Mouse (Mus musculus) mouse embryonic stem cell (cell line): Measurements from ENCODE around the gene Sytl3.

Experiments used
- in situ Hi-C, 2 experiments: fragments of 300-500 bp; cut with MboI; formaldehyde crosslinking; loops; 1 replicate in 1 of 2; 3 replicates in 1 of 2; pipeline ENCODE4 v1.14.3; 2019 to 2020; ENCODE audit warnings: low sequenced_read_pairs in 2 of 2, low pct_unique_long_range_greater_than_20kb in 1 of 2, mixed read lengths in 1 of 2; ENCODE audit not compliant: unreplicated experiment in 1 of 2

Gene Sytl3

DNA sequence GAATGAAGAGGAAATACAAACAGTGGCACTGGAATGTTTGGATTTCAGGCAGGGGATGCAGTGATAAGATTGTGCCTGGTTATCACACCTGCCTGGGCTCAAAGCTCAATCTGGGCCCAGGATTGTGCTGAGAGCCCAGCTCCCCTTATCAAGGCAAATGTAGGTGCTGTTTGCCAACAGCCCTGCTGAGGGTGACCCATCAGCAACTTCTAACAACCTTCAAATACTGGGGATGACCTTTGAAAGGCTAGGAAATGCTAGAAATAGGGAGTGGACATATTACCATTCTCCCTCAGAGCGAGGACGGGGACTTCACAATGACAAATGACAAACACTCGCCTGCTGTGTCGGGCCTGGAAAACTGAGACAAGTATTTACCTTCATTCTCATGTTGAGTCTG, 107.9 kb downstream of the Sytl3 start:
- in situ Hi-C loops = no loop called here

DNA sequence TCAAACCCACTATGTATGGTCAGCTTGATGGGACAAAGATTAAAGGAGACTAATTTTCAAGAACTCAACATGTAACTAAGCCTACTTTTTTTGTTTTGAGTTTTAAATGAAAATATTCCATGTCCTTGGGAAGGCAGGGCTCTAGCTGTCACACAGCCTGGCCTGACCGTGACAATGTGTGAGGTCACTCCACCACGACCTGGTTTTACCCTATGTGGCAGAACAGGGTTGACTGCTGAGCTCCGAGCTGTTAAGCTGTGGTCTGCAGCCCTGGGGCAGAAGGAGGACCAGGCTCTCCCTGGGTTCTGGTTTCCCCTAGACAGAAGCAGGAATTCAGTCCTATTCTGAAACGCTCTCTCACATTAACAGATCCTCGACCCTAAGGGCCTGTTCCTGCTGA, 108.9 kb downstream of the Sytl3 start:
- in situ Hi-C loops = no loop called here

DNA sequence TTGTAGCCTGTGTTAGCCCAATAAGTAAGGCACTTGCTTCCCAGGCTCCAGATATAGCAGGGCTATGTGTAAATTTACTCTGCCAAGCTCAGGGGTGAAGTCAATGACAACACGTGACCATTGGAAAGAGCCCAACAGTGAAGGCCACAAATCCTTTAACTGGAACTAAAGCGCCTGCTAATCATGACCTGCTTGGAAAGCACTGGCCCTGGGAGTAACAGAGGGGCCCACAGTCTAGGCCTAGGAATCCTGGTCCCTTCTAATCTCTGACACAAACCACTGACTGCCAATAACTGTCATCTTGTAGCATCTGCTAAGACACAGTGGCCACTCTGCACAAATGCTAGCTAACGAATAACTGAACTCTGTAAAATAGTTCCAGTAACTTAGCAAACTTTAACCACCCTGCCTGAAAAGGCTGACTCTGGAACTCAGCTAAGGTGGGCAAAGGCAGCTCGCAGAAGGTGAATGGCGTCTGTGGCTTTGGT, 109.5 kb downstream of the Sytl3 start:
- in situ Hi-C loops = no loop called here

DNA sequence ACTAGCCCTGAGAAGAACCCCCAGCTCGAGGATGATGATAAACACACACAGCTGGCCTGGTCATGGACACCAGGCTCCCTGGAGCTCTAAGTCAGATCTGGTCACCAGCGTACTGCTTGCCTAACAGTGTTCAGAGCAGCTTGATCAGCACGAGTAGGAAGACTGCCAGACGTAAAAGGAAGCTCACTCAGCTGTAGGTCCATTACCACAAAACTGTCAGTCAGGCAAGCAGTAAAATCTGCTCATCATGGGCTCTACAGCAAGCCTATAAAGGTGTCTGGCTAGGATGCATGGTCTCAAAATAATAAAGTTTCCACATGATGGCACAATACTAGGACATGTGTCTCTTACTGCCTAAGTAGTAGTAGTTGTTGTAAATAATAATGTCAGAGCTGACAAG, 110.7 kb downstream of the Sytl3 start:
- in situ Hi-C loops = loop anchor here in 1 of 2 experiments (5.0 kb wide), 1 partner anchor 53 kb away; no protein-coding TSS in a partner anchor

DNA sequence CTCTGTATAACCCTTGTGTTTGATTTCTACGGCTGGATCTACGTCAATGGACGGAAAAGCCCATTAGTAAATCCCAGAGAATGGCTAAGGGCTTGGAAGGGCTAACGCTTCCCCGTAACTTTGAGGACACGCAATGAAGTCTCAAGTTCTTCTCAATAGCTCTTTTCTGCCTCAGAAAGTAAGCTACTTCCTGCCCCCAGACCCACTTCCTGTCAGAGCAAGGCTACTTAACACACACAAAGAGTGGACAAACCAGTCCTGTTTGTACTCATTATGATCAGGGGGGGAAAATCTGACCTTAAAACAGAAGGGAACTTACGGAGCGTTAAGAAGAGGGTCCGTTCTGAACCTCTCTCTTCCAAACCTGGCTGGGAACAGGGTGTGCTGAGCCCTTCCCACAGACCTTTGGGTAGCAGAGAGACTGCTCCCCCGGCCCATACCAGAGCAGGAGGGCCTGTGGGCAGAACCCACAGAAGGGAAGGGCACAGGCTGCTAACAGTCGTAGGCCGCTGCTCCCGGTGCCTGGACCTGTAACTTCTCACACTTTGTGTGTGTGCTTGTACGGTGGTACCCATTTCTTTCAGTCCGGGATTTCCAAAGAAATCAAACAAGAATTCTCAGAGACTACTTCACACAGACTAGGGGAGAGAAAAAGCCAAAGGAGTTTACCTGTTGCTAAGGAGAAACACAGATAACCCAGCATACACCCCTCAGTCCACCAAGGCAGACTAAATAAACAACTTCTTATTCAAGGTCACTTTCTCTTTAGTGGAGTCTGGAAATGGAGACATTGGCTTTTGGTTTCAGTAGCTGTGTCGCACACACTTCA, 113.0 kb downstream of the Sytl3 start:
- in situ Hi-C loops = loop anchor here in 1 of 2 experiments (5.0 kb wide), 1 partner anchor 50 kb away; no protein-coding TSS in a partner anchor

DNA sequence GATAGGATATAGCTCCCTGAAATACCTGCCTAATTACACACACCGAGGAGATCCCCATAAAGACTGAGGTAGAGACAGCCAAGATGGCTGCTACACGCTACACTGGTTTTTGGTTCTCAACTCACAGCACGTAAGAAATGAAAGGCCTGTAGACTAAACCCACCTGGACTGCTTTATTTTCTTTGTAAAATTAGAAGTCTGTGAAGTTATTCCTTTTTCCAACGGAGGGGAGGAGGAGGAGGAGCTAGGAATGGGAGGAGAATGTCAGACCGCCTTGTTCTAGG, 113.5 kb downstream of the Sytl3 start:
- in situ Hi-C loops = loop anchor here in 1 of 2 experiments (5.0 kb wide), 1 partner anchor 50 kb away; no protein-coding TSS in a partner anchor

DNA sequence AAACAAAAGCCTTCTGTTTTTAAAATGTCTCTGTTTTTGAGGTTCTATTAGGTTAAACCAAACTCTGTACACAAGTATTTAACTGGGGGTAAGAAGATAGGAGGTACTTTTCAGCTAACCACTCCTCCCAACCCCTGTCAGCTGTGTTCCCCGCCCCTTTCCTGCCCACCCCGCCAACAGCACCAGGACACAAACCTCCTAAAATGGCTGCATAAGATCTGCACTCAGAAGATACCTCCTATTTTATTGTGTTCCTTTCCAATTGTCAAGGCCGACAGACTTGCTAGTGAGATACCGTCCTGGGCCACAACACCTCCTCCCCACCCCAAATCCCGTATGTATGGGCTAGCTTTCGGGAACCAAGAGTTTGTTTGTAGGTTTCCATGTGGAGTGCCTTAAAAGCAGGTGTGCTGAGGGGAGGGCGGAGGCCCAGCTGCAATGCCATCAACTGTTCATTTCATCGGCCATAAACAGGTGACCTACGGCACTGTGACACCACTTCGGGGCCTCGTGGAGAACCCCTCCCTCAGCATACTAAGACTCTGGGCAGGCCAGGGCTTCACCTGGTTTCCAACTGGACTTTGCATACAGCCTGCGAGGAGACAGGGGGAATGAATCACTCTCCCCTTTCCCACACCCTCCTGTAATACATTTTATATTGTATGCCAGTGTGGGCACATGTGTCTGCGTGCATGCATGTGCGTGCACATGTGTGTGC, 114.5 kb downstream of the Sytl3 start:
- in situ Hi-C loops = loop anchor here in 1 of 2 experiments (5.0 kb wide), 1 partner anchor 49 kb away; no protein-coding TSS in a partner anchor

DNA sequence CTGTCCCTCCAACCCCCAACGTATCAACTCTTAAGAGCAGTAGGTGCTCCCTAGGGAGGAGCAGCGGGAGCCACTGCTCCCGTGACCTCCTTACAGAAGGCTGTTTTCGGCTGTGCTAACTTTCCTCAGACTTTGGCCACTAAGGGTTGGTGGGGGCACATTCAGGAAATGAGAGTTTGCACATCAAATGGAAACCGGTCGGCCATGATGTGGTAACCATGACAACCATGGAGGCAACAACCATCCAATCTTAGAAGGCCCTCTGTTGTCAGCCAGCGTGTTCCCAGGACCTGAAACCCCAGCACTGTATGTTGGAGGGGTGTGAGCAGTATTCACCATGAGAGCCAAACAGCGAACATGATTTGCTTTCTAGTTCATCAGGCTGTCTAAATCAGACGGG, 116.3 kb downstream of the Sytl3 start:
- in situ Hi-C loops = no loop called here

DNA sequence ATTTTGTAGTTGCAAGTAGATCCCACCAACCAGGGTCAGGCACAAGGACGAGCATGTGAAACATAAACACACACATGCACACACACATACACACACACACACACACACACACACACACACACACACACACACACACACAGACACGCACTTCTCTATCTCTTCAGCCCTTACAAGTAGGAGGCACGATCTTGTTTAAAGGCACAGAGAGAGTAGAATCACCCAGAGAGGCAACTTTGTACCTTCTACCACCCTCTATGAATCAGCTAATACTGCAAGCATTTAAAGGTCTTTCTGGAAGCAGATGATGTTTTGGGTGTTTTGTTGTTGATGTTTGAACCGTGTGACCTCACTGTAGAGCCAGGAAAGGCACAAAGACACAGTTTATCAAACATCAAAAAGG, 116.8 kb downstream of the Sytl3 start:
- in situ Hi-C loops = no loop called here

DNA sequence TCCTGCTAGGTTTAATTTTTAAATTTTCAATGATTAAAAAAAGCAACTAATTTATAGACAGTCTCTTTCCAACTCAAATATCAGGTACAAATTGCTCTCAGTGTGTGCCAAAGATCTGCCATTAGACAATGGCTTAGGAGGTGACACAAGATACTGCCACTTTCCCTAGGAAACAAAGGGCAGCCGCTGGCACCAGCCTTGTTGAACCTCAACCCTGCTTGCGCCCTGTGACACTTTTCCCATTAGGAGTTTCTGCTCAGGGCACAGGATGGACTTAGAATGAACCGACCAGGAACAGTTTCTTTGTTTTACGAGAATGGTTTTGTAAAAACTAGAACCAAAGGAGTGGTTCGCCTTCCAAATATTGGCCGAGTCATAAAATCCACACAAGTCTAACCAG, 117.2 kb downstream of the Sytl3 start:
- in situ Hi-C loops = no loop called here

DNA sequence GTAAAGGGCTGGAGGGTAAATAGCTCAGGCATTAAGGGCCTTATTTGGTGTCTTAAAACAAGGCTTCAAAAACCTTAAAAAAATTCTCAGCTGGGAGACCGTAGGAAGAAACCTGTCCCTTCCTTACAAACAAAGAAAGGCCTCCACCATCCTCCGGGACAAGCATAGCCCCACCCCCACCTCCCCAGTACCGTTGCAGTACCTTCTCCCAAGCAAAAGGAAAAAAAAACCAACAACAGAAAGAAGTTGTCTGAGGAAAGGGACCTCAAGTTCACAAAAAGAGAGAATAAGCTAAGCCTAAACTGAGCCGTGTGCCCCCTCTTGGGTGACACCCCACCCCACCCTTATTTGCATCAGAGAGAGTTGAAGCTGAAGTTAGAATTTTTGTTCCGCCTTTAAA, 117.7 kb downstream of the Sytl3 start:
- in situ Hi-C loops = no loop called here

DNA sequence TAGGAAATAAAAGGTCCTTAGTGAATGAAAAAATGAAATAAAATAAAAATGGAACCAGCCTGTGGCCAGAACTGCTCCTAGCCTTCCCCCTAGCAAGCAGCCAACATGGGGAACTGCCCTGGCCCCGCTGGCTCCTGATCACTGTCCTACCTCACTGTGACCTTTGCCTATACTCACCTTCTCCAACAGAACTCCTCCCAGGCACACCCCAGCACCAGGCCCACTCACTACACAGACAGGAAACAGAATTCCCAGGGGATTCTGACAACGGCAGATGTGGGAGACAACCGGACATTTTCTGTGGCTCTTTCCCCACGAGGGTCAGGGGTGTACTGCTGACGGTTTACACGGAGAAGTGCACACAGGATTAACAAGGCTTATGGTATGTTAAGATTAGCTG, 118.2 kb downstream of the Sytl3 start:
- in situ Hi-C loops = no loop called here

DNA sequence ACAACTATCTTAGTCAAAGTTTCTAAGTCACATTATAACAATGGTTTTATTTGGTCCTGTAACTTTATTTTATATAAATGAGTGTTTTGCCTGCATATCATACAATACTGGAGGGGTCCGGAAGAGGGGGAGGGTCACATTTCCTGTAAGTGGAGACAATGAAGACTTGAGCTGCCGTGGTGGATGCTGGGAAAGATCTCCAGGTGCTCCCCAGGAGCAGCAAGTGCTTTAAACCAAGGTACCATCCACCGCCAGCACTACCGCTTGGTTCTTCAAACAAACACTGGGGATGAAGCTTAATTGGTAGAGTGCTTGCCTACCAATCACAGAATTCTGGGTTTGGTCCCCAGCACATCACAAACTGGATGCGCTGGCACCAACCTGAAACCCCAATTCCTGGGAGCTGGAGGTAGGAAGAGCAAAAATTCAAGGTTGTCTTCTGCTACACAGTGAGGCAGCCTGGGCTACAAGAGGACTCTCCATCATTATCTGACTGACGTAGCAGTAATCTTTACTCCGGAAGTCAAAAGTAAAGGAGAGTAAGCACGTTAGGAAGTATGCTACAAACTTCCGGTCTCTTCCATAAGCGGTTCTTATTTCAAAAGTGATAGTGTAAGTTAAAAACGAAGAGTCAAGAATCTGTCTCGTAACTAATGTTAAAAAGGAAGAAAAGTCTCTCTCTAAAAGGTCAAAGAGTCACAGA, 118.9 kb downstream of the Sytl3 start:
- in situ Hi-C loops = no loop called here

DNA sequence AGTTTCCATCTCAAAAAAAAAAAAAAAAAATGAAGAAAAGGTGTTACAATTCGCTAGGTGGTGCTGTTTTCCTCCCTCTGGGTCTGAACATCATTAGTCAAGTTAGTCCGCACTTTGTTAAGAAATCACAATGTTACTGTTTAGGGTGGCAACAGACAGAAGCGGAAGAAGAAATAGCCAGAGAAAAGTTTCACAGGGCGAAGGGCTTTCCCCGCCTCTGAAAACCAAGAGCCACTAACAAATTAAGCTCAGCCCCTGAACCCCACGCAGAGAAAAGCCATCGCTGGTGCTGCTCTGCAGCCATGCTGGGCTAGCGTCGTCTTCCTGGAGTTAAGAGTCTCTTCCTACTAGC, 119.4 kb downstream of the Sytl3 start:
- in situ Hi-C loops = no loop called here

DNA sequence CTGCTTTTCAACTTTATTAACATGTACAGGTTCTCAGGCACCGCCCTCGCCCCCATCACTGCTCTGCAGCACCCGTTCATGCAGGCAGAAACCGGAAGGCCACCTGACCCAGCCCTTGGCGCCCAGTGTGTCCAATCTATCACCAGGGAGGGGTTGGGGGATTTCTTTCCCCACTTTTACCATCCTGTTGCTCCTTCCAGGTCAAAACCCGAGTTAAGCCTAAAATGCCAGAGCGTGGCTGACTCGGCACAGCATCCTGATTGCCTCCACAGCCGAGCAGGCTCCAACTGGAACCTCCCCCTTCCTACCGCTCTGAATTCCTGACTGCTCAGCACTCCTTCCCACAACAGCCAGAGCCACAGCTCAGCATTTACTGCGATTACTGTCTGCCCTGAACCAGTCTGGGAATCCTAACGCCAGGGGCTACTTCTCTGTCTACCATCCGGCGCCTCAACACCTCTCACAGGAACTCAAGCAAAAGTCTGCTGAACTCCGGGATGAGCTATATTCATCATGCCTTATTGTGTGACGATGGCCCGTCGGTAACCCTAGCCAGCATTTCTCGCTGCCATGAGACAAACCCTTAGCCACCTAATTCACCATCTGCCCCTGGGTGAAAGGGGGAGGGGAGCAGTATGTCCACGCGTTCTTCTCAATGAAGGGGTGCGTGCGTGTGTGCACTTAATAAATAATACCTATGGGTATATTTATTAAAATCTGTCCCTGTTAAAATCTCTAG, 120.0 kb downstream of the Sytl3 start:
- in situ Hi-C loops = no loop called here

DNA sequence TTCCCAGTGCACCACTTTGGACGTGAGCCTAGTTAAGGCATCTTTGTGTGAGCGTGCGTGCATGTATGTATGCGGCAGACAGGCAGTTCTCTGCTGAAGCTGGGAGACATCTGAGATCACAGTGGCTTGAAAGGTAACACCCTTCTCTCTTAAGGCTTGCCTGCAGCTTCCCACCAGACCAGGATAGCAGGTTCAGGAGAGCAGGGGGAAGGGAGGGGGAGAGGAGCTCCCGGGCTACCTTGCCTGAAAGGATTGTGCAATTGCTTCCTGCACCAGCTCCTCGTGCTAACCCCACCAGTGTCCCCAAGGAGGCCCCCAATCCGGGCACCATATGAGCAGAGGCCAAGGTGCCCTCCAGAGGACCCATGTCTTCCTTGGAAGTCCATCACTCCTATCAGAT, 120.7 kb downstream of the Sytl3 start:
- in situ Hi-C loops = no loop called here

DNA sequence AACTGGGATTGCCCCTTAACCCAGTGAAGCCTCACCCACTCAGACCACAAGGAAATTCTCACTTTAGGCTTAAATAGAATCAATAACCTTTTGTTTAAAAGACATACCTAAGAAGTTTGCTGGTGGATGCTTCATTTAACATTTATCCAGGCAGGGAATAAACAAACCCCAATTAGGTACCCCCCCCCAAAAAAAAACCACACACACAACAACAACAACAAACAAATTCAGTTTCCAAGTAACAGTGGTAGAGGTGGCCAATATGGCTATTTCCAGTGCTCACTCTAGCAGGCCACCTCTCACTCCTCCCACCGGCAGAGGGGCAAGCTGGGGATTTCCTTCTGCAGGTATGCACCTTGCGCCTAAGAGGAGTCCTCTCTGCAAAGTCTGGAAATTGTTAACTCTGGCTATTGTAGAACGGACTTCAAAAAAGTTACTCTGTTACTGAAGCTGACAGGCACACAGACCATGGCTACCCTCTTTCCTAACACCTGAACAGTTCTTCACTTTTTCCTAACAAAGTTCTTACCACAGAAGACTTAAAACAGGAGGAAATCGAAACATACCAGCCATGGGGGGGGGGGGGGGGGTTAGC, 121.7 kb downstream of the Sytl3 start:
- in situ Hi-C loops = no loop called here

DNA sequence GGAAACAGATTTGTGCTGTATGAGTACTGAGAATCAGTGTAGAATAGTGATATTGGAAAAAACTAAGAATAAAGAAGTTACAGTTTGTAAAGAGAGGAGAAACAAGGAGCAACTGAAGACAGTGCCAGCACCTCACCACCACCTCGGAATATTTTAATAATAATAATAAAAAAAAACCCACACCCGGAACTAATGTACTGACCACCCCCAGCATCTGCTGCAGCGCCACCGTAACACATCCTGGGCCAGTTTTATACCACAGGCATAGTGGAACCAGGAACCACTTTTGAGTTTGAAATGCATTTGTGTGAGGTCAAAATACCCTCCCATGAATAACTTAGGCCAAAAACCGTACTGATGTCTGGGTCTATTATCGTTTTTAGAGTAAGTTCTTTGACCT, 122.4 kb downstream of the Sytl3 start:
- in situ Hi-C loops = no loop called here
